Mouse (Mus musculus) thymus, postnatal 25 days (tissue): Measurements from ENCODE around the gene Ralgds.

ENCODE experiments used
- DNase-seq: peaks from one replicate; pipeline ENCODE4 v3.0.0; 2022

The Ralgds gene

DNA sequence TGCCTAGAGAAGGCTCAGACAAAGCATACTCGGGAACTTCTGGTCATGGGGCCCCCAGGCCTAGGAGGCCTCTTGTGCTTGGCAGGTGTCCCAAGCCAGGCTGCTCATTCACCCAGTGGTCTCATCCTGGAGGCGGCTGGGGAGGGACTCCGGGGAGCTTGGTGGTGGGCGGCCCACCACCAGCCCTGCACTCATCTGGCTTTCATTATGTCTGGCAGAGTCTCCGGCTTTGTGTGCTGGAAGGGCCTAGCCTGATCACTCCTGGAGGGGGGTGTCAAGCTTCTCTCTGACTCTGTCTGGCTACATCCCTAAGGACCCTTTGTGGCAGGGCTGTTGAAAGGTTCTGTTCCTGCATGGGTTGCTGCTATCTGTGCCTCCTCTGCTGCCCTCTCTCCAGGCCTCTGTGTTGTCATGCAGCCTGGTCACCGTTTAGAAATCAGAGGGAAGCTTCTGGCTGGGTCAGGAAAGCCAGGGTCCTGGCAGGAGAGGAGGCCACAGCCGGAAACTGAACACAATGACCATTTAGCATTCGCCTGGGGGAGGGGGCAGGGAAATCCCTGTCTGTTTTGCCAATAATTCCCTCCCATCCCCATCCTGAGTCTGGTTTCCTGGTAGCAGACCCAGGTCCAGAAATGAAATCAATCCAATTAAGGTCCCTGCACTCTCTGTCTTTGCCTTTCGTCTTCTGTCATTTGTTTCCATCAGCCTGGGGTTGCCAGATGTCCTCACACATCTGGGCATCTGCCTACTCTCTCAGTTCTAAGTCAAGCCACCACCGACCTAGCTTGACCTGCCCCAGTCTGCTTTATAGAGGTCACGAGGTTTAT lies 21.7 kb downstream of the Ralgds start:
- DNase-seq, result no peak

- no peak for DNase-seq
Measured at GRCm38 (mm10) chr2:28535263-28535540, 22.3 kb downstream of the Ralgds start.

DNA sequence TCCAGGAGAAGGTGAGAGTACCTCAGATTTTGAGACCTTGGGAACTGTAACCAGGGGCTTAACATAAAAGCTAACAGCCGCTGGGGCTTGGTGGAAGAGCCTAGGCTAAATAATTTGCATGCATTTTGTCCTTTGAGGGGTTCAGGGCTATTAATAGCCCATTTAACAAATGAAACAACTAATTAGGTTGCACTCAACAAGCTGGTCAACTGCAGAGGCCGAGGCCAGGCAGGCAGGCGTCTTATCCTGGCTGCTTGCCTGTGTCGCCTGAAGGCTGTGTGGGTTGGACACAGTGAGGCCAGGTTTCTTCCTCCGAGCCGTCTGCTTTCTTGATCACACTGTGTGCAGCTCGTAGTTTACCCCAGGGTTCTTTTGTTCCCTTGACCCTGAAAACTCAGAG lies 22.7 kb downstream of the Ralgds start:
- no peak for DNase-seq

- DNase-seq, result no peak
Measured at GRCm38 (mm10) chr2:28536166-28536565, 23.2 kb downstream of the Ralgds start.

DNA sequence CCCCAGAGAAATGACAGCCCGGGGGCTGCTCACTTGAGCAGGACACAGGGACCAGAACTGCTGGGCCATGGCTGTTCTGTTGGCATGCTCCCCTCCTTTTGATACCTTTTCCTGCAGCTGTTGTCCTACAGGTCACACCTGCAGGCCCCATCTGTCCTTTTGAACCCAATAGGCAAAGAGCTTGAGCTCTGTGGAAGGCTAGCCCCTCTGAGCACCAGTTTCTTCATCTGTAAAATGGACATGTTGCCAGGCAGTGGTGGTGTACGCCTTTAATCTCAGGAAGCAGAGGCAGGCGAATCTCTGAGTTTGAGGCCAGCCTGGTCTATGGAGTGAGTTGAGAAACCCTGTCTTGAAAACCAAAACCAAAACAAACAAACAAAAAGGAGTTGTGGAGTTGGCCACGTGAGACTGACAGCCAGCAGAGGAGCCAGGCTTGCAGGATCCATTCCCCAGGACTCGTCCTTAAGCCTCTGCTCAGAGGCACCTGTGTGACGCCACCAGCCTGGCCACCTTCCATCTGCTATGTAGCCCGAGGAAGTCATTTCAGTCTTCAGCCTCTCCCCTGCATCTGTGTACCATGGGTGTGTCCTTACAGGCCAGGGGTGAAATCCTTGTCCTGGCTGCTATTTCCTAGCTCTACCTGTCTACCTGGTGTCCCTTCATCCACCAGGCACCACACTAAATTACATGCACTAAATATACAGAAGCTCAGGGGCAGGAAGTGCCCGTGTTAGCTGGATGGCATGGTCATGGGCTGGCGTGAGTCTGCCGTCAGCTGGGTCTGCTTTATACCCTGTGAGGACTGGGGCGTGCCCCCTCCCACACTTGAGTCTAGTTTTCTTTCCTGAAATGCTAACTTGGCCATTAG lies 24.1 kb downstream of the Ralgds start:
- no peak for DNase-seq

DNA sequence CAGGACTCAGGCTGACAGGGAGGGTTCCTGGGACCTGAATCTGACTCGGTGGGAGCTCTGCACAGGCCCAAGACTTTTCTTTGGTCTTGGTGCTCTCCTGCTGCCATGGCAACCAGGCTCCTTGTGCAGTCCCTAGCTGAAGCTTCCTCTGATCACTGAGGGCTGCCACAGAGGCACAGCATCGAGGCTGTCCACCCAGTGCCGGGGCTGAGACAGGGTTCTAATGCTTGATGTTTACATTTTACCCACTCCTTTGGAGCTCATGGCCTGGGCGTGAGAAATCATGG lies 24.7 kb downstream of the Ralgds start:
- DNase-seq, result no peak

DNA sequence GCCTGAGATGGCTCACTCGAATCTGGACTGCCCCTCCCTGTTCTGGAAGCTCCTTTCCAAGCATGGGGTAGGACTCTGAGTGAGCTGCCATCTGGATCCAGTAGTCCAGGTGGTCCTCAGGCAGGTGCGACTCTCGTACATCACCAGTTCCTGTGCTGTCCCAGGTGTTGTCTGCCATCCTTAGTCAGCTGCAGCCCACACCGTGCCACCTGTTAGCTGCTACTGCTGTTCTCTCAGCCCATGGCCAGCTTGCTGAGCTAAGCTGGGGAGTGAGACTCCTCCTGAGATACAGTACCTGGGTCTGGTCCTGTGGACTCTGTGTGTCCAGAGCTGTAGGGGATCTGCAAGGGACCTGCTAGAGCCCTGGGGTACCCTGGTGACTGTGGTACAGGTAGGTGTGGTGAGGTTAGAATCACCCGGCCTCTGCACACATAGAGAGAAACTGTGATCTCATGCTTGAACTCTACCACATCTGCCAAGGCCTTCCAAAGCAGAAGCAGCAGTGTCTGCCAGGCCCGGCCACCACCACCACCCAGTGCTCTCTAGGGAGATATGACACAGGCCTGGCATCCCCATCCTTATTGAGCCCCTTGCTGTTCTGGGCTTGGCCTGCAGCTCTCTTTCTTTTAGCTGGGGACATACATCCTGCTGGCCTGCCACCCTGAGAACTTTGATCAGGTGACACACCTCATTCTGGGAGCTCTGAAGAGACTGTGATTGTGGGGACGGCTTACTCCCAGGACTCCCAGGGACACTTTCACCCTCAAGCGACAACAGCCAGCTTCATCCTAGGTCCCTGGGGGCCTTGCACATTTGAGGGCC lies 25.3 kb downstream of the Ralgds start:
- peak; percentile 21 for DNase-seq

GRCm38 (mm10) chr2:28538817-28539128 lies 25.8 kb downstream of the Ralgds start:
- no peak for DNase-seq

- DNase-seq, result peak; percentile 22
Measured at GRCm38 (mm10) chr2:28539206-28539605, 26.3 kb downstream of the Ralgds start.

DNA sequence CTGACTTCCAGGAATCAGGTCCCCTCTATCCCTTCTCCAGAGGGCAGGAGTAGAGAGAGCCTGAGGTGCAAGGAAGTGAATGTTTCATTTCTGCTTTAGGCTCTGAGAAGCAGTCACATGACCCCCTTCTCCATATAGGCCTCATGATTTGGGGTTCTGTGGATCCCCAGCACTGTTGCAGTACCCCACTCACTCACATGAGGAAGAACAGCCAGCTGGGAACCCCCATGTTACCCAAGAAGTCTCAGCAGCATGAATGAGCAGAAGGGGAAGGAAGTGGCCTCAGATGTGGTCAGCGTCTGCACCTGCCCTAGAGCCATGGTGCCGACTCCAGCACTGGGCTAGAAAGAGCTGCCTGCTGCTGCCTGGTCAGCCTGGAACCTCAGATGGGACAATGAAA lies 27.0 kb downstream of the Ralgds start:
- DNase-seq, result peak; percentile 53

GRCm38 (mm10) chr2:28540587-28541227 lies 27.8 kb downstream of the Ralgds start:
- DNase-seq, result no peak

DNA sequence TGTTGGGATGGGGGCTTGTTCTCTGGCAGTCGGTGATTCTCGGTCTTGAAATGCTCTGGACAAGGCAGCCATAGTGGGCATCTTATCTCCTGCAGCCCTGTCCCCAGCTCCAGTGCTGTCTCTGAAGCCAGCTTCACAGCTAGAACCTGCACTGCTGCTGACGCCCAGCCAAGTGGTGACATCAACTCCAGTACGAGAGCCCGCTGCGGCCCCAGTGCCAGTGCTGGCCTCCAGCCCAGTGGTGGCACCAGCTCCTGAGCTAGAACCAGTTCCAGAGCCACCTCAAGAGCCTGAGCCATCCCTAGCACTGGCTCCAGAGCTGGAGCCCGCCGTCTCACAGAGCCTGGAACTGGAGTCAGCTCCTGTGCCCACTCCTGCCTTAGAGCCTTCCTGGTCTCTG lies 31.0 kb downstream of the Ralgds start:
- no peak for DNase-seq

DNA sequence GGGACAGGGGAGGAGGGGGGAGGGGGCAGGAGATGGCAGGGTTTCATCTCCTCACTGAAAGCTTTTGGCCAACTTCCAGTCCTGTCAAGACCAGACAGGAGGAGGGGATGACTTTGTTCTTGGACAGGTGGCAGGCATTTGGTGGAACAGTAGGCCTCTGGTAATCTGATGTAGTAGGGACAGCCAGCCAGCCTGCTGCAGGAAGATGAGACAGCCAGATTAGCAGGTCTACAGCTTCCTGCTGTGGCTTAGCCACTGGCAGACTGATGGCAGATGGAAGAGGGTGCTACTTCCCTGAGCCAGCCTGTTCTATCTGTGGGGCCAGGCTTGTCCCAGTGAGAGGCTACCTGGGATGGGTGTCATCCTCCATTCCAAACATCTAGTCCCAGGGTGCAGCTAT lies 33.1 kb downstream of the Ralgds start:
- DNase-seq, result no peak

- DNase-seq, result no peak
Measured at GRCm38 (mm10) chr2:28546560-28546959, 33.6 kb downstream of the Ralgds start.

- DNase-seq, result peak; percentile 86
Measured at GRCm38 (mm10) chr2:28547237-28548172, 34.6 kb downstream of the Ralgds start.

GRCm38 (mm10) chr2:28549157-28549556 lies 36.2 kb downstream of the Ralgds start:
- DNase-seq, result no peak

DNA sequence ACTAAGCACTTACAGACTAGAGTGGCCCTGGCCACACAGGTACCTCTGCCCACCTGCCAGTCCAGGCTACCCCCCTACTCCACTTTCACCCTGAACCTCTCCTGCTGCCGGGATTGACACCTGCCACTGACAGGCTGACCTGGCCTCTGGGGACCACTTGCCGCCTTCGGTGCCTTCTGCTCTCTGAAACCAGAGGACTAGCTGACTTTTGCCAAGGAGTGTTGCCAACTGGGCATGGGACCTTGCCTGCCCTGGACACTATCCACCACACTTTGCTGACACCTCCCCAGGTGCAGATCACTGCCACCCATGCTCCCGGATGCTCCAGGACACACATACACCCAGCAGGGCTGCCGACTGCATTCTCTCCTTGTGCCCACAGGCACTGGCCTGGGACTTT lies 39.4 kb downstream of the Ralgds start:
- no peak for DNase-seq

DNA sequence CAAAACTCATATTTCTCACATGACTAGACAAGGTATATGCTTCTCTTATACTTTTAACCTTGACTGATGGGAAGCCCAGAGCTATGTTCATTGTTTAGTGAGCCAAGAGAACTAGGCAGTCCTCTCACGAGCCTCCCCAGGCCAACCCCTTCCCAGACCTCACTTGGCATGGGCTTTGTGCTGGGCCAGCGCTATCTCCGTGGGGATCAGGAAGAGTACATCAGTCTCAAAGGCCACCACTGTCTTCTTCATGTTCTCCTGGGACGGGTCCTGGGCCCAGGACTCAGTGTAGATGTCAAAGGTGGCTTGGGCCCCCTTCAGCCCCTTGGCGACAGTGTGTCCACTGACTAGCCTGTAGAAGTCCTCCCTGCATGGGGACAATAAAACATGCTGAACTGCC lies 44.5 kb downstream of the Ralgds start:
- no peak for DNase-seq

GRCm38 (mm10) chr2:28563303-28563702 lies 50.4 kb downstream of the Ralgds start, which contains the start of gene Cel:
TSS of gene Cel (minus strand) at chr2:28563403.
- no peak for DNase-seq

DNA sequence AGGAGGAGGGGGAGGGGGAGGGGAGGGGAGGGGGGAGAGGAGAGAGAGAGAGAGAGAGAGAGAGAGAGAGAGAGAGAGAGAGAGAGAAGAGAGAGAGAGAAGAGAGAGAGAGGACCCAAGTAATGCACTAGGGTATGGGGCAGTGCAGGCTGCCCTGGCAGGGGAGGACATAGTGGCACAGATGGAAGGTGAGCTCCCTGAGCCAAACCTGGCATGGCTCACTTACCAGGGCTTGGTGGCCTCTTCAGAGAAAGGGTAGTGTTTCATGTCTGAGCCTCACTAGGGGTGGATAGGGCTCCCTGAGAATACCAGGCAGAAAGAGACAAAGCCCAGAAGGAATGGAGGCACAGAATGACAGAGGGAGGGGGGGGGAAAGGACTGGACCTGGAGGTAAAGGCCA lies 50.9 kb downstream of the Ralgds start:
- no peak for DNase-seq

- DNase-seq, result no peak
Measured at GRCm38 (mm10) chr2:28564380-28564779, 51.5 kb downstream of the Ralgds start.

DNA sequence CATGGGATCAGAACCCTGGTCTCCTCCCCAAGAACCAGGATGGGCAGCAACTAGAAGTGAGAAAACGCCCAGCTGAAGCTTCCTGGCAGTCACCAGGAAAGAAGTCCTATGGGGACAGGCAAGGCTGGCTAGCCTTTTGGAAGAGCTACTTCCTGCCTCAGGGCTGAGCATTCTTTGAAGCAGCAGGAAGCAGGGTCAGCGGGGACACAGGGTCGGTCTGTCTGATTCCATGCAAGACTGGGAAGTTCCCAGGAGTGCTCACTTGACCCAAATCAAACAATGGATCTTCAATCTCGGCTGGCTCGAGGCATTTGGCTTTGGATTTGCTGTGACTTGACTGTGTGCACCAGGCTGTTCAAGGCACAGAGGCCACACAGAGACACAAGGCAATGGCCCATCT lies 53.6 kb downstream of the Ralgds start:
- no peak for DNase-seq
